Mouse (Mus musculus): ENCODE measurements around the gene Dtx4.

The Dtx4 gene

GRCm38 (mm10) chr19:12465530-12466144 is 35.6 kb downstream of the Dtx4 start:
- DNase-seq: peak; percentile 82

GRCm38 (mm10) chr19:12464674-12465073 is 36.6 kb downstream of the Dtx4 start:
- peak; percentile 49 for DNase-seq

- DNase-seq: peak; percentile 89
These were observed 37.1 kb downstream of the Dtx4 start for GRCm38 (mm10) chr19:12464127-12464526.

GRCm38 (mm10) chr19:12463722-12464035 is 37.6 kb downstream of the Dtx4 start:
- peak; percentile 96 for DNase-seq

- peak; percentile 87 for DNase-seq
These were observed 38.2 kb downstream of the Dtx4 start for GRCm38 (mm10) chr19:12462851-12463721.

GRCm38 (mm10) chr19:12460282-12461249 is 40.7 kb downstream of the Dtx4 start, which contains the start of gene Mpeg1:
Mpeg1 (plus strand) TSS chr19:12460779.
- peak; percentile 62 for DNase-seq

- peak; percentile 66 for DNase-seq
These were observed 41.7 kb downstream of the Dtx4 start for GRCm38 (mm10) chr19:12459516-12459915.

- DNase-seq: peak; percentile 91
These were observed 43.7 kb downstream of the Dtx4 start for GRCm38 (mm10) chr19:12457401-12458066.

- DNase-seq: peak; percentile 90
These were observed 56.2 kb downstream of the Dtx4 start for GRCm38 (mm10) chr19:12445014-12445413.

GRCm38 (mm10) chr19:12442560-12442959 is 58.7 kb downstream of the Dtx4 start:
- peak; percentile 94 for DNase-seq

- DNase-seq: peak; percentile 92
These were observed 61.0 kb downstream of the Dtx4 start for GRCm38 (mm10) chr19:12440103-12440725.

- DNase-seq: no peak
These were observed 61.7 kb downstream of the Dtx4 start for GRCm38 (mm10) chr19:12439581-12439980.

- DNase-seq: peak; percentile 95
These were observed 65.3 kb downstream of the Dtx4 start for GRCm38 (mm10) chr19:12435750-12436524.

- DNase-seq: peak; percentile 93
These were observed 66.2 kb downstream of the Dtx4 start for GRCm38 (mm10) chr19:12435011-12435416.

- peak; percentile 96 for DNase-seq
These were observed 68.2 kb downstream of the Dtx4 start for GRCm38 (mm10) chr19:12433033-12433432.

- DNase-seq: no peak
These were observed 73.6 kb downstream of the Dtx4 start, which contains the start of gene Pfpl for GRCm38 (mm10) chr19:12427605-12428004. Pfpl (plus strand) TSS chr19:12427905.

GRCm38 (mm10) chr19:12427101-12427500 is 74.2 kb downstream of the Dtx4 start:
- DNase-seq: no peak

- DNase-seq: no peak
These were observed 79.6 kb downstream of the Dtx4 start for GRCm38 (mm10) chr19:12421680-12422079.

GRCm38 (mm10) chr19:12420555-12420954 is 80.7 kb downstream of the Dtx4 start:
- DNase-seq: no peak

- no peak for DNase-seq
These were observed 82.9 kb downstream of the Dtx4 start for GRCm38 (mm10) chr19:12418312-12418711.

GRCm38 (mm10) chr19:12417361-12417760 is 83.9 kb downstream of the Dtx4 start, which contains the start of gene Olfr1441:
Olfr1441 (plus strand) TSS chr19:12417433.
- DNase-seq: no peak

All from heart, adult 11 months (tissue).